Mouse (Mus musculus) mouse embryonic stem cell (cell line): ENCODE data around the gene Ahrr.

Source experiments
- in situ Hi-C, 2 experiments: fragments of 300-500 bp; cut with MboI; formaldehyde crosslinking; loops; 1 replicate in 1 of 2; 3 replicates in 1 of 2; pipeline ENCODE4 v1.14.3; 2019 to 2020; ENCODE audit warnings: low sequenced_read_pairs in 2 of 2, low pct_unique_long_range_greater_than_20kb in 1 of 2, mixed read lengths in 1 of 2; ENCODE audit not compliant: unreplicated experiment in 1 of 2

Ahrr gene

GRCm38 (mm10) chr13:74259460-74260230 is 32.5 kb downstream of the Ahrr start:
- in situ Hi-C loops, result no loop called here

GRCm38 (mm10) chr13:74246494-74246893 is 45.6 kb downstream of the Ahrr start:
- in situ Hi-C loops, result no loop called here

DNA sequence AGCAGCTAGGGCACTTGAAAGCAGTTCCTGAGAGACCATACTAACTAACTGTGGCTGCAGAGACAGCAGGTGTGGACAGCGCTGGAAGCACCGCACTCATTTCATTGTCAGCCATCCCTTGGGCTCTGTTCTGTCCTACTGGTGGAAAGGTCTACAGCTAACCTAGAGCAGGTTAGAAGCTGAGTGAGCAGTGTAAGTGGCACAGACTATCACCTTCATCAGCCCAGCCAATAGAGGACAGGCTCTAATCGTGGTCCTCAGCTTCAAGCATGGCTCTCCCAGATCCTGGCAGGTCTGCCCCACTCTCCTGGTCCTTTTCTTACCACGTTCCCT is 46.3 kb downstream of the Ahrr start:
- in situ Hi-C loops, result no loop called here

DNA sequence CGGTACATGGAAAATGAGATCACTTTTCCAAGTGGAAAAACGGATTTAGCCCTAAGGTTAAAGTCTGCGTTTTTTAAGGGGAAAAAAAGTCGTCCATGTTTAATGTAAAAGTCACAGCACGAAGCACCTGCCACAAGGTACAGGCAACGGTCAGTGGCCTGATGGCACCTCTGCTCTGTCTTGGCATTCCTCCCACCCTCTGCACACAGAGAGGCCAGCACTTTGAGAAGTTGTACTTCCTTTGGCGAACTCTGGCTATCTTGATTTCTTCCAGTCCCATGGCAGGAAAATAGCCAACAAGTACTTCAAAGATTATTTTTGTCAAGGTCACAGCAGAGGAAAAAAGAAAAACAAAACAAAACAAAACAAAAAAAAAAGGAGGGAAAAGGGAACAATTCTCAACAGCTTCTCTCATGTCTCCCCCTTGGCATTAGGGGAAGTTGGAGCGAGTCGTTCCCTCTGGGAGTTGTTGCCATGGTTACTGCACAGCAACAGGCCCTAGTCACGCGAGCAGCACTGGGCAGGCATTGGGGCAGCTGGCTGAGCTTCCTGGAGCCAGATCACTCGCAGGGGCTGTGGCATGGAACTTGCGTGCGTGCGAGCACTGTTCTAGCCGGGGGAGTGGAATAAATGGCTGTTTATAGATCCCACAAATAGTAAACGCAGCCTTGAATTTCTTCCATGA is 46.8 kb downstream of the Ahrr start:
- in situ Hi-C loops, result no loop called here

DNA sequence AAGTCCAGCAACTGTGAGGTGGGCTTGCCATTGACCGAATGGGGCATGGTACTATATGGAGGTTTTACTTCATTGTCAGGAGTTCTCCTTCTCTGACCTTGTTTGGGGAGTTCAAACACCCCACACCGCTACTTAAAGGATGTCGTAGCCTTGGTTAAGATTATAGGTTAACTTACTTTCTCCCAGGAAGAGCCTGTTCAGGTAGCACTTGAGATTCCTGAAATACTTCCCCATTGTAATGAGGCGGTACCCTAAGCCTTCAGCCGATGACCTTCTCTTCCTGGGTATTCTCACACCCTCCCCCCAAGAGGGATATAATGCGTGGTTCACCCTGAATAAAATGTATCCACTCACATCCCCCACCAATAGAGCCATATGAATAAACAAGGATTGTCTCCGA is 54.6 kb downstream of the Ahrr start:
- in situ Hi-C loops, result no loop called here

DNA sequence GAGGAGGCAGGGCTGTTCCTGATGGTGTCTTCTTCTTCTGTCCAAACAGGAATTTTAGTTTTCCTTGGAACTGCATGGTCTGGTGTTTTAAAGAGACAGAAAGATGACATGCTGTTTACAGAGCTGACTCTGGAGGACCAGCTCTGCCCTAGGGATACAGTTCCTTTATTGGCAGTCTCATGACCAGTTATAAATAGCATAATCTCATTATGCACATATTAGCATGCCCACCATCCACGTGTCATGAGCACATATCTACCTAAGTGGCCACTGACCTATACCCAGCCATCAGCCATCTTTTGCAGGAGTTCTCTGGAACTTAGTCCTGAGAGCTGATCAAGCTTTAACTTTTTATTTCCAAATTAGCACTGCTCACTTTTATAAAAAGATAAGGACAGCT is 71.5 kb downstream of the Ahrr start:
- in situ Hi-C loops, result no loop called here

- in situ Hi-C loops, result no loop called here
Measured at GRCm38 (mm10) chr13:74218441-74218840, 73.7 kb downstream of the Ahrr start.

DNA sequence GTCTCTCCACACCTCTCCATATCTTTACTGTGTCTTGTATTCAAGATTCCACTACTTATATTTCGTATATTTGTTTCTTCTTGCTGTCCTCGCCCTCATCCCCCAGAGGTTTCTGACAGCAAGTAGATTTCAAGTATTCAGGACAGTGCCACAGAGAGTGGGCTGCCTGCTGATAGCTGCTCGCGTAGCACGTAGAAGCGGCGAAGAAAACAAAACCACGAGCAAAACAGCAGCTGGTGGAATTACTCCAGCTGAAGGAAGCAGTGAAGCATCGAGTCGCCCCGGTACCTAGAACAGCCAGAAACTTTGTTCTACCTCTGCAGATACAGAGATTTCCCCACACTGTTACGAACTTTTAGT is 83.2 kb downstream of the Ahrr start:
- in situ Hi-C loops, result no loop called here

DNA sequence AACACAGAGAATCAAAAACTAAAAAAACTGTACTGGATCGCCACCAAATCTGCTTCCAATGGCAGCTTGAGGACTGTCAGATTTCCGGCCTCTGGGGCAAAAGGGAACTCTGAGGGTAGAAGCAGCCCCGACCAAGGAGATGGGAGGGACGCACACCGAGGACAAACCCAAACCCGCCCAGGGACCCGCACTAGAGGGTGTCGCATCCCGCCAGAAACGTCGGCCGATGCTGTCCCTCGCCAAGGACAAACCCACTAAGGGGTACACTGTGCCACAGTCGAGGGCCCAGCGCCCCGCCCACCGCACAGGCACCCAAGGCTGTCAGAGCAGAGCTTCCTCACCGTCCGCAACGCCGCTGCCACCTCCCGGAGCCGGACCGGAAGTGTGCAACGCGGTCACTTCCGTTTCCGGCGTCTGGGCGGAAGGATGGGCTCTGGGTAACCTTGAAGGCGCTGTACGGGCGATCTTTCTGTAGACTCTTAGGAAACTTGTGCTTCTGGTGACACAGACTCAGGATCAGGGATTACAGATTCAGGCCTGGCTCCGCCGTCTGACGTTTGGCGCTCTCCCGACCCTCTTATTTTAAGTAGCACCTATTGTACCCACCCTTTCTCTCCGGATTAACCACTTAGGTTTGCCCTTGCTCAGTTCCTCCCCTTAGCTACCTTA is 83.7 kb downstream of the Ahrr start, which contains the start of gene Exoc3:
Gene Exoc3 (minus strand): TSS at position 416 of the 669 bp plus-strand sequence.
- in situ Hi-C loops, result no loop called here

- in situ Hi-C loops, result loop anchor here (10.0 kb wide), 2 partner anchors 98 to 108 kb away; partner anchors contain the start of gene Ahrr (in 1 of the 2)
Measured at GRCm38 (mm10) chr13:74196451-74196850, 95.7 kb downstream of the Ahrr start.

DNA sequence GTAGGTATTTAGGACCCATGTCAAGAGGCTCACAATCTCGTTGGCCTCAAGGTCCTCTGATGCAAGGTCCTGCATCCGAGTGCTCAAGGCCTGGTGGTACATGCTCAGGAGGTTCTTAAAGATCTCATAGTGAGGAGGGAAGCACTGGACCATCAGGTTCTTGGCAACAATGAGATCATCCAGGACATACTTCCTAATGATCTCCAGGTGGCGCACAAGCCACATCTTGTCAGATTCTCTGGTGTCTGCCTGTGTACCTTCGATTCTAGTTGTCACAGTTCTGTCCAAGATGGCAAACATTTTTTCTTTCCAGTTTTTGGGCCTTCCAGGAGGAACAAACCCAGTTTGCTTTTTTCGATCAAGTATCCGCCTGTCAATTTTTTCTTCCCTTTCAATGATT is 99.5 kb downstream of the Ahrr start:
- in situ Hi-C loops, result loop anchor here (10.0 kb wide), 2 partner anchors 102 to 112 kb away; partner anchors contain the start of gene Ahrr (in 1 of the 2)

DNA sequence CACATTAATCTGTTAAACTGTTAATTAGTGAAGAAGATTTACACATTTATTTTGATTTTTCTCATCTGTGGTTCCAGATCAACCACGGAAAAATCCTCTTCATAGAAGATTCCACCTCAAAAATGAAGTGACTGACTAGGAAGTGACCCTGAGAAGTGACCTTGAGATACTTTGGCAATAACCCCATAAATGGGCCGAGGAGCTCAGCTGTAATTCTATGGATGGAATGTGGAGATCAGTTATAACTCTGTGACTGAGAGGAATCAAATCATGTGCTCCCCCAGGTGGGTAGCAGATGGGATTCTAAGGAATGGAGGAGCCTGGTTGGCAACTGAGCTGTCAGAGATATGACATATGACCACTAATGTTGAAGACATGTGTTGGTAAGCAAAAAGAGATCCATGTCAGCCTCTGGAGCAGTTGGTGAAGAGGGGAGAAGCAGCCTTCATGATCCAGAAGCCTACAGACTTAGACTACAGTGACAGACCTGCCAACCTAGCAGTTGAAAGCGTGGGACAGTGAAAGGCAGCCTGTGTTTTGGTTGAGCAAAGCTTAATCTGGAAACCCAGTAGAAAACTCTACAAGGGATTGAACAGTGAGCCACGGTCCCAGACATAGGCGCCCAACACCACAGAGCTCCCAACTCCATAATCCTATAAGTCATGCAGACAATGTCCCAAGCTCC is 109.0 kb downstream of the Ahrr start:
- in situ Hi-C loops, result no loop called here

GRCm38 (mm10) chr13:74172036-74172435 is 120.1 kb downstream of the Ahrr start:
- in situ Hi-C loops, result no loop called here

GRCm38 (mm10) chr13:74169446-74170164 is 122.5 kb downstream of the Ahrr start:
- in situ Hi-C loops, result no loop called here

- in situ Hi-C loops, result no loop called here
Measured at GRCm38 (mm10) chr13:74167492-74167891, 124.6 kb downstream of the Ahrr start.

DNA sequence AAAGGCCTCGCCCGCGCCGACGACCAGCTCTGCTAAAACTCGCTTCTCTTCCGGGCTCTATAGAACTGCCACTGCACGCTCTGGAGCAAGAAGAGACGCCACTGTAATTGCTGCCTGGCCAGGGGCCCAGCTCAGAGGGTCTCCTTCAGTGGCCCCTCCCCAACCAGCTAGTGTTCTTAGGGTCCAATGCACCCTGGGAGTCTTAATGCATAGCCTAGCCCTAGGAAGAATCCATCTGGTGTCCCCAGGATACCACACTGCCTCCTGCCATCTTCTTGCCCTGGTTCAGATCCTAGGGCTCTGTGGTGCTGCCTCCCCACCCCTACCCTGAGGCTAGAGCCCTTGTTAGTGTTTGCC is 125.1 kb downstream of the Ahrr start:
- in situ Hi-C loops, result no loop called here

GRCm38 (mm10) chr13:74166348-74167056 is 125.6 kb downstream of the Ahrr start:
- in situ Hi-C loops, result no loop called here
